Mouse (Mus musculus) lung, adult 18-20 months (tissue): Measurements from ENCODE around the gene Magi2.

Experiments used
- DNase-seq, 2 experiments: peaks; one replicate each; pipeline ENCODE4 v3.0.0; 2022; ENCODE audit warnings: mixed read lengths in 2 of 2

Gene Magi2

DNA sequence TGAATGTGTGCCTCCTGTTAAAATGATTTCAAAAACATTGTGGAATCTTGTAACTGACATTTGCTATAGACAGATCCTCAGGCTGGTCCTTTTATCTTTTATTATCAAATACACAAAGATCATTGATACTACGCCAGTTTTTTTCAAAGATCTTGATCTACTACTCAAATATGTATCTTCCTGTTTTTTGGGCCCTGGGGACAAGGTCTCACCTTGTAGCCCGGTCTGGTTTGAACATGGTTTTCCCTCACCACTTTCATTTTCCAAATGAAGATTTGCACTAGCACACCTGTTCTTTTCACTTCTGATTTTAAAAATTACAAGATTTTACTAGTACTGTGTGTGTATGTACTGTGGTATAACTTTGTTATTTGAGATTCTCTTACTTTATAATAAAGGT, 745.9 kb downstream of the Magi2 start:
- no peak for DNase-seq

DNA sequence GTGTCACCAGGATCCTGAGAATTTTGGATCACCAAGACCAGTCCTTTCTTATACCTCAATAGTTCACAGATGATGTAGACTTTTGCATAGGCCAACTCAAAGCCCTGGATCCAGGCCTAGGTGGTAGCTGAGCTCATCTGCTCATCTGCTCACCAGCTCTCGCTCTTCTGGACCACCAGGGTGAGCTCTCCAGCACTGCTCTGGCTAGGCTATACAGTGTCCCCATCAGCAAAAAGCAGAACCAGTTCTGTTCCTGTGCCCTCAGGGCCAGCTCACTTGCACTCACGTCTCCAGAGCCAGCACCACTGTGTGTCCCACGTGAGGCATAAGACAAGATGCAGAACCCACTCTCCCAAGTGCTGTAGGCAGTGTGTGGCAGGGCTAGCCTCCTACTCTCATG, 747.0 kb downstream of the Magi2 start:
- DNase-seq, result no peak

DNA sequence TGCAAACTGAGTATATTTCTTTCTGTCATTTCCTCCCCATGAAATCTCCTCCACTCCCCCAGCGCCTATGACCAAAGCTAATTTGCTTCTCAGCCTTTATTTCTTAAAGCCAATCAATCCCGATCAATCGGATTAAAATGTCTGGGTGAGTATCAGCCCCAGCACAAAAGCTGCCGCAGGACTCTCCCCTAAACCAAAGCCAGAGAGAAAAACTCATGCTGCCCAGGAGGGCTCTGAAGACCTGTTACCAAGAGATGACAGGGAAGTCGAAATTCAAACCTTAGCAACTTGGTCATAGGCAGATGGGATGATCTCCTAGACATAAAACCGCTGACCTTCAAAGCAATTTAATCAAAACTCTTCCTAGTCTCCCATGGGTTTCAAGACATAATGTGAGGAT, 754.7 kb downstream of the Magi2 start:
- no peak for DNase-seq

DNA sequence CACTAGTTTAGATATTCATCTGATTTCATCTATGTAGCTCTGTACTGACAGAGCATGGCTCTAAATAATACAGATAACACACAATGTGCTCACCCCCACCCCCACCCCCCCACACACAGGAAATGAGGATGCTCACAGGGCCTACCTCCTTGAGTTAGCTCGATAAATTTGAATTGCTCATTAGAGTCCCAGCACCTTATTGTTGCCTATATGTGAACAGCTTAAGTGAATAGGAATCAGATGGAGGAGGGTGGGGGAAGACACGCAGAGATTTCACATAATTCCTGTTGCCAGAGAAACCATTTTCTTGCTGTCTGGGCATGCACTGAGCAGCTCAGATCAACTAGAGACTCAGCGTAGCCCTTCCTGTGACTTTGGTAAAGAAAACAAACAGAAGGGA, 755.2 kb downstream of the Magi2 start:
- DNase-seq, result no peak

DNA sequence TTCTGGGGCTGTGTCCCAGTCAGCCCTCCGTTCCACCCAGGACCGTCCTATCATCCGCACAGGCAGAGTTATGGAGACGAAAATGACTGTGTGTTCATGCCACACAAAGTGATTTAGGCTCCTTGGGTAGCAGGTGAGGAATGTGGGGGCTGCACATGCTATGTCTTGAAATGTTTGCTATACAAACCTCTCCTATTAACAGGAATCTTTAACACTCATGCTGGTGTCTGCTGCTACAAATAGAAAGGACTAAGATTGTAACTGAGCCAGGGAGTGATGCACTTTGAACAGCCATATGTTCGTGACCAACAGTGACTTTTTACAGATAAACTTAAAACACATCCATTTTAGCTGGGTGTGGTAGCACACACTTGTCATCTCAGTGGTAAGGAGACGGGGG, 772.6 kb downstream of the Magi2 start:
- DNase-seq, result no peak

DNA sequence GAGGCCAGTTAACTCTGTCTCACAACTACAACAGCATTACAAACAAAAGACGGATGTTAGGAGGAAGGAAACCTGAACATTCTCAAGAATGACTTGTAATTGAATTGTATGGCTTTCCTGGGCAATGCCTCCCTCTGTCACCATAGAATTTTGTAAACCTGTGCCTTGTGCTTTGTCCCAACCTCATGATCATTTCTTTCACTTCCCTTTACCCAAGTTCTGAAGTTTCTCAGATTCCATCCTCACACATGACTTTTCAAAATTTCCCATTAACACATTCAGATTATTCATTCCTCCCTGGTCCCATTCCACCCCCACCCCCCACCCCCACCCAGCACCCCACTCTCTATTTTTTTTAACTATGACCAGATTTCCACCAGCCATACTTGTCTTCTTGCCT, 773.1 kb downstream of the Magi2 start:
- DNase-seq, result no peak

DNA sequence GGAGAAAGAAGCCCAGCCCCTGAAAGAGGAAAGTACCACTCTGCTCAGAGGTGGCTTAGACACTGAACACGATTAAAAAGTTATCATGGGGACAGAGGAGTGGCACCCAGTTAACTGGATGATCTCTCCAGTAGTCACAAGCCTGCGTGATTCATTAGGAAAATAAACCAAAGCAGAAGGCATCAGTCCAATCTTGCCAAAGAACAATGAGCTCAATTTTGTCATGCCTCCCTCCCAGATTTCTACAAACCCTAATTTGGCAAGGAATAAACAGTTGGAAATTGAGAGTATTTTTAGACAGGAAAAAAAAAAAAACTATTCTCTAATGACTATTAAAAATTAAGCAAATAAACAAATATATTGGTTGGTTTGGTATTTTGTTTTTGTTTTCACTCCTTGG, 779.8 kb downstream of the Magi2 start:
- DNase-seq, result no peak

DNA sequence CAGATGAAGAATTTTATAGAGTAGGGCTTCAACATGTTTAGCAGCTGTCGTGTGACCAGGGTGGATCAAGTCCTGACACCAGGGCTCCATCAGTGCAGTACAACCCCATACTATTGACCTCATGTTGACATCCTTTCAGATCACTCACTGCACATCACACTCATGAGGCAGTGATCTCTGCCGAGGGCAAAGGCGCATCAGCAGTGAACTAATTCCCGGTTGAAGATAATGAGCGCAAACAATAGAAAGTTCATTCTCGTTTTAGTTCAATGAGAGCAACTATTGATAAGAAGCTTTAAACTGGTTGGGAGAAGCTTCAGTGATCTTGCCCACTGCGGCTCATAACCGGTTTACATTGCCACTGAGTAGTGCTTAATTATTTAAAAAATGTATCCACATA, 780.4 kb downstream of the Magi2 start:
- DNase-seq, result no peak

DNA sequence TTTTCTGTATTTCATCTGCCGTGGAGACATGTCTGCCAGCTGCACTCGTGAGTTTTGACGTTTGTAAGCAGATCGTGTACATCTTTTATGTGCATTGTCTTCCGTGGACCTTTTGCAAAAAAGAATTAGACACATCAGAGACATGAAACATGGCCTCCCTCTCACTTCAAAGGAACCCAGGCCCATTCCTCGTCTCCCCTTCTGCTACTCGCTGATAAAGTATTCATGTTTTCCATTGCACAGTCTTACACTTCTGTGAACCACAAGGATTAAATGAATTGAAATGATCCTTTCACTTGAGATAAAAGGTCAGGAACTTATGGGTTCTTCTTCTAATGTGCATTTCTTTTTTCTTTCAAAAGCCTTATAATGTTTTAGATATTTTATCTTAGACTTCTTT, 783.4 kb downstream of the Magi2 start:
- DNase-seq, result no peak

DNA sequence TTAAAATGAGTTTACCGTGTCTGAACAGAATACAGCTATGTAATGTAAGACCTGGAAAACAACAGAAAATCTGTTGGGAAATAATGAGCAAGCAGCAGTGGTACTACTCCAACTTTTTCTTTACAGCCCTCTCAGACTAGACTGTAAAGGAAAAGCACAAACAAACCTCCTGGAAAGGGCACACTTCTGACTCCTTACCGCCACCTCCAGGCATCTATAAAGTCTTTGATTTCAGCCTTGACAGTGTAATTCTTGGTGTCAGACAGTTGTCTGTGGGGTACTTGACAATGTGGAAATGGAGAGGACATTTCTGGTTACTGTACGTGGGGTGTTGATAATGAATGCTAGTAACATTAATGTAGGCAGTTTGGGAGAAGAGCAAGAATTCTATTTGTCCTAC, 791.2 kb downstream of the Magi2 start:
- no peak for DNase-seq

DNA sequence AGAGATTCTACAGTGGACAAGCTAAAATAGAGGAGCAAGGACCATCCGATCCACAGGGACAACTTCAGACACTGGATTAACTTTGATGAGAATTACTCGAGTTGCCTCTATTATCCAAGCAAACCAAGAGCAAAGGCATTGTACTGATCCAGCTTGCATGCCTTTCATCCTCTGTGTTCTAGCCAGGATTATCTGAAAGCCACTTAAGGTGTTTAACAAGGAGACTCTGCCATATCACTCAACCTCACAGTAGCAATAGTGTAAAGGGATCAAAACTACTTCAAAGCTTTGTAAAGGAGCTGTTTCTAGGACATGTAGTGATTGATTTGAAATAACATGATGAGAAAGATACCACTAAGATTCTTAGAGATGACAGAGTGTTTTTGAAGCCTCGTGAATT, 819.8 kb downstream of the Magi2 start:
- DNase-seq, result no peak

DNA sequence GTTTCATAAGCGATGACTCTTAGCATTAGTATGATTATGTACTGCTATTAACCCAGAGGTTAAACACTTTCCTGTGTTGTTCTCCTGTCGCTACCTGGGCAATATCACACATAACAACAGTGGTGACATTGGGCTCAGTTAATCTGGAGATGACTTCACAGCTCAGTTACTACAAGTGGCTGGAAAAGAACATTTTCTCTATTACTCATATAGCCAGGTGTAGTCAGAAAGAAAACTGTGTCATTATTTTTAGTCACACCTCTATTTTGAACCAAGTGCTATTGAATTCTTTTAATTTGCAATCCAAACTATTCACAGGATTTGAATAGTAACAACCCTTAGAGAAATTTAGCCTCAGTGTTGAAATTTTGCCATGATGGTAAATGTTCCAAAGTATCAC, 821.5 kb downstream of the Magi2 start:
- no peak for DNase-seq

DNA sequence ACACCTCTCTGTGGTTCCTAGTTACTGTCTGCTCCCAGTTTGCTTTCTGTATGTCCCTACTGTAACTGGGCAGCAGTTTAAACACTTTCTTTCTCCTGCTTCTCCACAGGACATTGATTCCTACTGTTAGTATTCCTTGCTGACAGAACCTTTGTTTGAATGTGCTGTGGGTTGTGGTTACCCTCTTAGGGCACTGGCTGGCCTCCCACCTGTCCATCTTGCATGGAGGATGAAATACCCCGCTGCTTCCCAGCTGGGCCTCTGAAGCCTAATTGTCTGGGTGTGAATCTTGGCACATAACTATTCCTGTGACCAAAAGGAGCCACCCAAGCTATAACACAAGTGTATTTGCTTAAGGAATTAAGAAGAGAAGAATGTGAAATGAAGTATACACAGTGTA, 823.4 kb downstream of the Magi2 start:
- no peak for DNase-seq

DNA sequence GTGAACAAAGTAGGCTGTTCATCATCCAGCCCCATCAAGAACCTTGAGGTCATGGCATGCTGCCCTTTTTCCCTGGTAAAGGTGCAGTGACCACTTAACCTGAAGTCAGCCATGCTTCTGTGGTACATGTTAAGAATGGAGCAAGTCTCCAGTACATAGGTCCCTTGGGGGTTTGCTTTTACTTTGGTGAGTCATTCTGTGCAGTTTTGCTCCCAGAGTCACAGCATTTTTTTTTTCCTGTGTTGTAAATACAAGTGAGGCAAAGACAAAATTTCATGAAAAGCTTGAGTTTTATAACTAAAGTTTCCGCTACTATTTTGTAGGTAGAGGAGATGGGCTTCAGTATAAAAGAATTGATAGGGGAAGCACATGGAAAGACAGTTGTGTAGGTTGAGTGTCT, 828.2 kb downstream of the Magi2 start:
- DNase-seq, result no peak

DNA sequence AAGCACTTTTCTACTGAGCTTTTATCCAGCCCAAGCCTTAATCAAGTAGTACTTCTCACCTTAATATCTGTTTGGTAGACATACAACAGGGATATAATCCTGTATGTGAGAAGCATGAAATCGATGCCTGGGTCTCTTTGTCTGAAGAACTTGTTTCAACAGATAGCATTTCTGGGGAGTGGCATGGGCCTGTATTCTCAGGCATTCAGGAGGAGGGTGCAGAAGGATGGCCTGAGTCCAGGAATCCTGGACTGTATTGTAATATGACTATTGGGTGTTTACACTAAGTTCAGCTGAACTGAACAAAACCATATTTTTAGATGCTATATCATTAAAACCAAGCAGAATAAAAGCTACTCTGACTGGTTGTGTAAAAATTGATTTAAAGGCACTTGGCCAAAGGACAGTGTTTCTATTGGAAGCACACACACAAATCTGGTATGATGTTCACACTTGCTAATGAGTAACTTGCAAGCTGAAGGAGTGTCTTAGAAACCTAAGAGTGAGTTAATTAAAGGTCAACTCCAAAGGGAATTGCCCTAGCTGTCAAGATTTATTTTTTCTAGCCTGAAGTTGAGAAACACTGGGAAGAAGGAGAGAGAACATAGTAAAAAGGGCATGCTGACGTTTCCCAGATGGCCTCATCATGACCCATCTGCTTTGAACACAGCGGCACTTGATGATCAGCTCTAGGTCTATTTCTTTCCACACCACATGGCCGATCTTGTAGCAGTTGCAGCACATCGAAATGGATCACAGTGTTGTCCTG, 829.4 kb downstream of the Magi2 start:
- no peak for DNase-seq

DNA sequence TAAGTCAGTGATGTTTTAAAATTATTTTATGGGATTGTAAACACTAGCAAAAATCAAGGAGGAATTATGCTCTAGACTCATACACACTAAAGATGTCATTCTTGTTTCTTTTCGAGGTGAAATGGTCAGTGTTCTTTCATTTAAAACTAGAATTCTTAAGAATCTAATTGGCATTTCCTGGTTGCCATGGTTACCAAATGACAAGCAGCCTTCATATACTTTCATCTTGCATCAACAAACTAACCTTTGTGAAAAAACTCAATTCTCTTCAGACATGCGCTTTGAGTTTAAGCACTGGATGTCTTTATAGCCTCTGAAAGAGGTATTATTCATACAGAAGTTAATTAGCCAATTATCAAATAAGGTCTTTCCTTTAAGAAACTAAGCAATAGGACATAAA, 830.0 kb downstream of the Magi2 start:
- no peak for DNase-seq

DNA sequence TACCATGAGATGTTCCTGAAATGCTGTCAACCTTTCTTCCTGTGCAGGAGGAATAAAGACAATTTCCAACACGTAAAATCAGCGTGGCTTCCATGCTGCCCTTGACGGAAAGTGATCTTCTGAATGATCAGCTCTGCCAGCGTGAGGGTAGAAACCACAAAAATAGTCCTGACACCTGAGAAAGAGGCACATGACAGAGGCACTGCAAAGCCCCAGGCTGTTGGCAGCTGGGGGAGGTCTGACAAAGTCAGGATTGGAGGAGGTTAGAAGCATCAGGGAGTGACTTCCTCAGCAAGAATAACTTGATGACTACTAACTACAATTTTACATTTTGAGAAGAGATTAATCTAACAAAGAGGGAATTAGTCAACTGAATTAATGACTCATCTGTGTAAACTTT, 835.2 kb downstream of the Magi2 start:
- DNase-seq, result no peak

DNA sequence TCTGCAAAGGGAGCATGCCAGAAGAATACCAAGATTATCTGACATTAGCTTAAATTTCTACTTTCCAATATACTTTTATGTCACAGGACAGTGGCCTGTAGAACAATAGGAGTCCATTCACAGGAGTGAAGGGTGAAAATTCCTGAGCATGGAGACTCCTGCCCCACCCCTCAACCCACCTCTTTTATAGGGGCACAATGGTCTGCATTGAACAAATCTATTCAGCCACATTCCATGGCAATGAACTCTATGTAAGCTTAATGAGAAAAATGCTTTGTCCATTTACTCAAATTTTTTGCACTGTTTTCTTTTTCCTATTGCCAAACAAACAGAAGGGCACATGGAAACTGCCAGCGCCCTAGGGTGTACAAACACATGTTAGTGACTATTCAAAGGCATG, 838.2 kb downstream of the Magi2 start:
- DNase-seq, result no peak

DNA sequence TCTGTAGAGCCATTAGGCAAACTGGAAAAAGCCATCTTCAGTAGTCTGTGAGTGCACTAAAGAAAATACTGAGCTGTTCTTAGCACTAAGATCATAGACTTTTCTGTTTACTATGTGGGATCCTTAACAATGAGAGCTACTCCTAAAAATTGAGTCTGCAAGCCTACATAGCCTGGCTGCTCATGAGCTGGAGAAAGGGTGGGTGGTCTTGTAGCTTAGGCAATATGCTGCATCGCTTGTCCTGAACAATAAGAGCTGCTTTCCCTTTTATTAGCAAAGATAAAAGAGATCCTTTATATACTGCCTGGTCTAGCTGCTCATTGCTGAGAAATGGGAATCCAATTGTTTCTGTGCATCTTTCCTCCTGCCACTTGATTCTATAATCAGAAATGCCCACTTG, 841.7 kb downstream of the Magi2 start:
- no peak for DNase-seq

DNA sequence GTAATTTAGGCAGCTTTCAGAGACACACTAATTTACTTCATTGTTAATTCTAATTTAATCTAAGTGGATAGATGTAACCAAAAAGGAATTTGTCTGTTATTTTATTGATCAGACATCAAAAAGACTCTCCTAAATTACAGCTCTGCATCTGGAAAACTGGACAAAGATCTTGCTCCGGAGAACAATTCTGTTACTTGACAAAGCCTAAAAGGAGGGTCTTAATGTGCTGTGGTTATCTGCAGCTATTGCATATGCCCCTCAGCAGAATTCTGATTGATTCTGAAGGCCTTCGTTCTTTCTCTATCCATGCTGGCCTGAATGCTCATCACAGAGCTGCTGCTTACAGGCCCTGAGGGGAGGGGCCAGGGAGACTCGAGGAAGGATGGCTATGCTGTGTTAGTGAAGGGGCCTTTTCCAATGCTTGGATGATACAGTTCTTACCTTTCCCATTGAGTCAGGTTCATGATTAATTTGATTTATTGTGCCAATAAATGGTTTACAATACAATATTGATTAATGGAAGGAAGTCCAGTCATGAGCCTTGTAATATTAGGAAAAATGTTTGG, 842.2 kb downstream of the Magi2 start:
- no peak for DNase-seq

DNA sequence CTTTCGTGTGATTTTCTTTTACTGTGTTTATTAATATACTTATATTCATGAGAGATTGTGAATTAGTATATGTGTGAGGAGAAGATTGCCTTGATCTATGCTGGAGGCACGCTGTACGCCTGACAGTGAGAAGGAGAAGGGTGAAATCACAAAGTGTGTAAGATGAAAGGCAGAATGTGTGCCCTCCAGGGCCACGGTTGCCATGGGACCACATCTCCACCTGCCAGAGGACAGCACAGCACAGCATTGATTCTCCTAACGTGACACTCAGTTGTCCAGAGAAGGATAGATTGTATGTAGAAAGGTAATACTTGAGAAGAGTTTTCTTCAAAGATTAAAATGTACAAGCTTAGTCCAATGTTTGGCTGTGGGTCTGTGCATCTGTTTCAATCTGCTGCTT, 847.3 kb downstream of the Magi2 start:
- DNase-seq, result no peak

DNA sequence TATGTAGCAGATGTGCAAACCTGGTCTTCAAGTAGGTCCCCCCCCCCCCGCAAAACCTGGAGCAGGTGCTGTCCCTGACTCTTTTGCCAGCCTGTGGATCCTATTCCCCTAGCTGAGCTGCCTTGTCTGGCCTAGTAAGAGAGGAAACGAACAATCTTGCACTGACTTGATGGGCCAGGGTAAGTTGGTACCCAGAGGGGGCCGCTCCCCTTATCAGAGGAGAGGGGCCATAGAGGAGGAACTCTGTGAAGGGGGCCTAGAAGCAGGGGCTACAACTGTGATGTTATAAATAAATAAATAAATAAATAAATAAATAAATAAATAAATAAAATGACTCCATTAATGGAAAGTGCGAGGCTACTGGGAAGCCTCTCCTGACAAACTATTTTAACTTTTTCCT, 848.0 kb downstream of the Magi2 start:
- no peak for DNase-seq

DNA sequence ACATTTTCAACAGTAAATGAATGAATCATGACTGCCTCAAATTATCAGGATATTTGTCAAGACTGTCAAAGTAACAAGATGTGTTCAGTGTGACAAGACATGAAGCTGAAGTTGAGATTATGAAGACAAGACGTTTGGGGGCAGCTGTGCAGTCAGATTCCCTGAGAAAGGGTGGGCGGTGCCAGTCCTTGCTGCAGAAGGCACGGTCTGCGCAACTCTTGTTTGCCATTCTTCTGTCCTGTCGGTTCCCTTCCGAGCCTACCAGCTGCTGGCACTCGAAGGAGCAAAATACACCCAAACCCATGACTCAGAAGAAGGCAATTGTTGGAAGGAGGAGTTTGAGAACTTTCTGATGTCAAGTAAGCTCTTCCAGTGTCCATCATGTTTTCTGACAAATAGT, 852.1 kb downstream of the Magi2 start:
- DNase-seq, result no peak

DNA sequence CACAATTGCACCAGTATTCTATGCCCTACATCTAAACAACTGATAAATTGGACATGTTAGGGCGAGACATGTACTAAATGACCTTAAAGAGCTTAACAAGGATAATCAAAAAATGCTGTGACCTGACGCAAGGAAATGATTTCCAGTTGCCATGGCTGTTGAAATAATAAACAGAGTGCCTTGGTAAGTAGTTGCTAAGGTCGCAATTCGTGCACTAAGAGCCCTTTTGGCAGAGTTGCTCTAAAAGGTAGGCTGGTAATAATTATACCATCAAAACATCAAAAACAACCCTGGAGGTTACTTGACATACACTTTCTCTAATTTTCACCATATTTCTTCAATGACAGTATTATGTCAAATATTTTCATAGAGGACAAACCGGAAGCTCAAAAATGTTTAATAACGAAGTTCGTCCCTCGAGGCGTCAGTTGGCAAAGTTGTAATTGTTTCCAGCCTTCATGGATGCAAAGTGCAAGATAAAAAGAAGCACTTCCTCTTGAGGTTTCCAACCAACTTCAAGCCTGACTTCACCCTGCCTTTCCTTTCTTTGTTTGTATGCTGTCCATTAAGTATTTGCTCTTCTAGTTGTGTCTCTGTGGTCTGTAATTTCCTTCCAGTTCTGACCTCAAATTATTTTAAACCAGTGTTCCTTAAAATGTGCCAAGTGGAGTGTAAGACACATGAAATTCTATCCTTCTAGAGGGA, 853.9 kb downstream of the Magi2 start:
- no peak for DNase-seq

DNA sequence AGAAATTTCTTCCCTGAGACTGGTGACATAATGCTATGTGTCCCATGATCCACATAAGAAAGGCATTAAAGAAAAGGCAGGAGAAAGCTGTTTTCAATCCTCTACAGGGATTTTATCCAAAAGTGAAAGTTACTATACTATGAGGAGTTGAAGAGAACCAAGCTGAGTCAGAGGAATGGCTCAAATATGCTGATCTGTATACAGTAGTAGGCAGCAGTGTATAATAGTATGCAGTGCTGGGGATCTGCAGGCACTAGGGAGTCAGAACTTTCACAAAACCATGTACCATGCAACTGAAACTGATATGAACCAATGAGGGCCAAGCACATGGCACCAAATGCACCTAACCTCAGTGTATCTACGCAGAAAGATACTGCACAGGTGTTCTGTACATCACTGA, 855.5 kb downstream of the Magi2 start:
- no peak for DNase-seq
